Mouse (Mus musculus) embryonic facial prominence, embryonic 12.5 days (tissue): ENCODE results near the gene Prkn. TPM values are rescaled to one million over a fixed set of nuclear protein-coding genes. Genes with fewer than 3 reads are reported as not detected.

Experiments
- ATAC-seq: fragments of 200-750 bp; cut with Nextera tagmentation; 2 replicates; pipeline ENCODE4 v1.8.0; 2017; ENCODE audit not compliant: insufficient number of reproducible peaks, insufficient read depth, low FRiP score, low TSS enrichment
- H3K27ac ChIP-seq: fragments of 300-500 bp; sonication (generic); 2 replicates; pipeline ENCODE4 v1.5.1; 2016; ENCODE audit warnings: mild to moderate bottlenecking
- H3K27me3 ChIP-seq: fragments of 300-500 bp; sonication (generic); 2 replicates; pipeline ENCODE4 v1.6.1; 2016; ENCODE audit warnings: mild to moderate bottlenecking, moderate library complexity
- H3K36me3 ChIP-seq: fragments of 300-500 bp; sonication (generic); 2 replicates; pipeline ENCODE4 v1.6.1; 2016; ENCODE audit warnings: mild to moderate bottlenecking
- H3K4me1 ChIP-seq: fragments of 300-500 bp; sonication (generic); 2 replicates; pipeline ENCODE4 v1.6.1; 2016
- H3K4me2 ChIP-seq: fragments of 300-500 bp; sonication (generic); replicated peaks from 2 replicates; pipeline ENCODE4 v1.6.1; 2016; ENCODE audit warnings: mild to moderate bottlenecking, moderate library complexity
- H3K4me3 ChIP-seq: fragments of 300-500 bp; sonication (generic); 2 replicates; pipeline ENCODE4 v1.5.1; 2016; ENCODE audit warnings: mild to moderate bottlenecking
- H3K9ac ChIP-seq: fragments of 300-500 bp; sonication (generic); 2 replicates; pipeline ENCODE4 v1.6.1; 2016; ENCODE audit warnings: mild to moderate bottlenecking, moderate library complexity
- H3K9me3 ChIP-seq: fragments of 300-500 bp; sonication (generic); 2 replicates; pipeline ENCODE4 v1.6.1; 2016; ENCODE audit warnings: mild to moderate bottlenecking, moderate library complexity
- WGBS: fragments of 180-500 bp; shearing (Covaris S2); methylation state at CpG from one replicate; pipeline ENCODE4 v1.1.7; 2016; 5-methylcytosine and 5-hydroxymethylcytosine counted together
- polyA plus RNA-seq: library from polyadenylated mRNA; unstranded; fragments of >200 nt; fragmentation: Nextera tagmentation; extraction: Ambion mirVana; gene quantifications from 2 replicates; pipeline ENCODE4 v1.2.1, GENCODE M21; 2016

Prkn gene
- polyA plus RNA-seq, 1 experiment from 2014 or later, result 1.8 TPM

DNA sequence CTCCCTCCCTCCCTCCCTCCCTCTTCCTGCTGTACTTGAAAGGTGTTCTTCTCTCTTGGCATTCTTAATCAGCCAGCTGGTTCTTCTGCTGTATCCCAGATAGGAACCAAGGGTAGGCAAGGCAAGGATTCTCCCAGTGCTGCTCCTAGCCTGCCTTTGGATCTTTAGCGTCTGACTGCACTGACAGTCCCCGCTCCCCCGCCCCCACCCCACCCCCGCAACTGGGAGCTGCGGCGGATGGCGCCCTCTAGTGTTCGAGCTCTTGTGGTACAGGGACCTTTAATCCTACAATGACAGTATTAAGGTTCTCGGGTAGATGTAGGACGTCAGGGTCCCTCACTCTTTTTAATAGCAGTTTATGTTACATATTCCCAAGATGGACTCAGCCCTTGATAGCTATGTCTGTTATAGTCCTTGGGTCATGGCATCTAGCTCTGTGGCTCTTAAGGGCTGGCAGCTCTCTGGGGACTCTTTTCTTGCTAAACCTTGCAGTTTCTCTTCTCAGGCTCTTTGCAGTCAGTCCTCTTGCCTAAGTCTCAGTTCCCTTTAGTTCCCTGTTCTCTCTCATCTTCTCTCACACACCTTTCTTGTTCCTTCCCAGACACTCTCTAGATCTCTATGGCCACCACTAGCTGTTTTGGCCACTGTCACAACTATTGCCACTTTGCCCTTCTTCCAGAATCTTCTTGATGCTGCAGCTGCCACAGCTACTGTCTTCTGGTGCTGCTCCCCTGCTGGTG, 1191.2 kb downstream of the Prkn start:
- WGBS, result 1% methylated on average over 10 of the region's 10 CpGs
- H3K9ac ChIP-seq, result no peak overlapping the region
- H3K4me1 ChIP-seq, result peaks cover 15% of the 10 kb centered on the region; the same call in 1 of the 2 replicates
- no peak overlapping the region for H3K4me3 ChIP-seq
- no peak overlapping the region for H3K27ac ChIP-seq
- peak overlapping the region; percentile 20 for H3K4me2 ChIP-seq
- no peaks in the 10 kb centered on the region for H3K36me3 ChIP-seq
- no peaks in the 10 kb centered on the region for H3K9me3 ChIP-seq
- ATAC-seq, result 0 out of 2 replicates have a peak, but pooled peaks have one; percentile 17
- no peaks in the 10 kb centered on the region for H3K27me3 ChIP-seq

DNA sequence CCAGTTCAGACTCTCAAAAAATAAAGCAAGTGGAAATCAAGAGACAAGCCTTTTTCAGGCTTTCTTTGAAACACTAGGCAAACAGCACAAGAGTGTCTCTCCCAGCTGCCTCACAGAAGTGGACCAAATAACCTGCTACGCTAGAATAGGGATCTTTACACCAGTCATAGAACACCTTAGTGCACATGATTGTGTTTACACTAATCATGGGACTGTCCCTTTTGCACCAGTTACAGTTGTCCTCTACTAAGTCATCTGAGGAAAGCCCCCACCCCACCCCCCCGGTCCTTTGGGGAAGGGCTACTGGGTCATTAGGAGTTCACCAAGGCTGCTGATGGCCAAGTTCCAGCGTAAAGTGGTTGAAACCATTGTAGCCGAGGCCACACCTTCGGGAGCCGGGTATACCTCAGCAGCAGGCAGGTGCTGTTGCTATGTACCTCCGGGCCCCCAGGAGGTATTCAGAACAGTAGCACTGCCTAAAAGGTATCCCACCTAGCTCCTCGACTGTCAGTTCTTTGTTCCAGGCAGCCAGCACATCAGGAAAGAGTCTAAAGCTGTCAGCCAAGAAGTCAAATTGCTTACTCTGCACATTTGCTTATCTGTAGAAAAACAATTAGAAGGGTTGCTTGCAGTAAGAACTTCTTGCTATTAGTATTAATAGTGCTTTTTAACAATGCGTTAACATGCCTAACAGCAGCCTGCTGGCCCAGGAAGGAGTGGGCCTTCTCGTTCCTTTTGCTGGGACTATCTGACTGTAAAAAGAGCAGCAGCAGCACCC, 1192.0 kb downstream of the Prkn start:
- Histone ChIP-seq H3K4me3 (no peak overlapping the region), H3K4me1 (peaks cover 15% of the 10 kb centered on the region; the same call in 1 of the 2 replicates), H3K9ac (no peak overlapping the region), H3K27me3 (peaks cover 1% of the 10 kb centered on the region; the same call in 1 of the 2 replicates), H3K4me2 (no peak overlapping the region), H3K9me3 (no peaks in the 10 kb centered on the region), H3K36me3 (no peaks in the 10 kb centered on the region), H3K27ac (no peak overlapping the region)
- no peak for ATAC-seq
- WGBS, result 76% methylated on average over 10 of the region's 10 CpGs

DNA sequence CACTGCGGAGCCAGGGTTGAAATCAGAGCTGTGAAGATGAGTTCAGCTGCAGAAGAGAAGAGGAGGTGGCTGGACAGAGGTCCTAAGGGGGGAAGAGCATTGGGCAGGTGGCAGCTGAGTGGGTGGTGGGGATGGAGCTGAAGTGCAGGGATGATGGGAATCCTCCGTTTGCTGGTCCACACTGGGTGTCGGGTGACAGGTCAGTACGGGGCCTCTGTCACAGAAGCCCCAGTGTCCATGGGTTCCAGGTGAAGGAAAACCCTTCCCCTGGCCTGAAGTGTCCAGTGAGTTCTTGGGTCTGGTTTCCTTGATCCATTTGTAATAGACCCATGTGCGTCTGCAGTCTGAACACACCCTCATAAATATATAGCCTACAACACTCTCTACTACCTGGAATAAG, 1195.2 kb downstream of the Prkn start:
- no peaks in the 10 kb centered on the region for H3K36me3 ChIP-seq
- H3K27ac ChIP-seq, result no peak overlapping the region
- WGBS, result 40% methylated on average over 5 of the region's 5 CpGs
- no peaks in the 10 kb centered on the region for H3K9me3 ChIP-seq
- H3K9ac ChIP-seq, result no peak overlapping the region
- no peak overlapping the region for H3K4me2 ChIP-seq
- H3K4me3 ChIP-seq, result no peak overlapping the region
- H3K4me1 ChIP-seq, result peaks cover 9% of the 10 kb centered on the region; the same call in 1 of the 2 replicates
- ATAC-seq, result no peak
- peaks cover 3% of the 10 kb centered on the region; the same call in 1 of the 2 replicates for H3K27me3 ChIP-seq

DNA sequence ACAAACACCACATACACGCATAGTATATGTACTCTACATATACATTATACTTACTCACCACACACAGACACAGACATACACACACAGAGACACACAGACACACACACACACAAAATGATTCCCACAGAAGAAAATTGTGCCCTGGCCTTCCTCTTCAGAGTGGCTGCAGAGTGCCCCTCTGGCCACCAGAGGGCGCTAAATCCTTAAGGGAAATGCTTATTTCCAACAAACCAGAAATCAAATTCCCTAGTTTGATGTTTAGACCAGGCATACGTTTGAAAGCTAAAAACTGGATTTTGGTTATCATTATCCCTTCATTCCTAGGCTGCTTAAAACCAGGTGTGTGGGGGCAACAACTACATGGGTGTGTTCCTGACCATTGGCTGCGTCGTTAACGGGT, 1196.0 kb downstream of the Prkn start:
- 0 out of 2 replicates have a peak, but pooled peaks cover 1% of the 10 kb centered on the region for H3K4me1 ChIP-seq
- no peak overlapping the region for H3K9ac ChIP-seq
- H3K4me2 ChIP-seq, result no peak overlapping the region
- H3K27me3 ChIP-seq, result peaks cover 3% of the 10 kb centered on the region; the same call in 1 of the 2 replicates
- no peak overlapping the region for H3K4me3 ChIP-seq
- H3K36me3 ChIP-seq, result no peaks in the 10 kb centered on the region
- no peak overlapping the region for H3K27ac ChIP-seq
- 44% methylated on average over 6 of the region's 6 CpGs for WGBS
- ATAC-seq, result no peak
- H3K9me3 ChIP-seq, result no peaks in the 10 kb centered on the region

DNA sequence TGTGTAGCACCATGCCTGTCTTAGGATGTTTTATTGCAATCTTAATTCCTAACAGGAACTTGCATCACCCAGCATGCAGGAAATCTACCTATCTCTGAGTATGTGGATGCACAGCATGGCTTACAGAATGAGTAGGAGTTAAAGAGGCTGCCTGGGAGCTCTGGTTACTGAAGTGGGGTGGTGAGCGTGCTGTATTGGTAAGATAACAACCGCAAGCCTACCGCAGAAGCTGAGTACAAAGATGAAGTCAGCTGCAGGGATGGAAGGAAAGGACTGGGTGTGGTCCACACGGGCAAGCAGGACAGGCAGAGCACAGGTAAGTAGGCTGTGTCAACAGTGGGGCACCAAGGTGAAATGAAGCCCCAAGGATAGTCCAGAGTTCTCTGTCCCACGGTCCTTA, 1196.9 kb downstream of the Prkn start:
- H3K27ac ChIP-seq, result no peak overlapping the region
- no peaks in the 10 kb centered on the region for H3K9me3 ChIP-seq
- no peak overlapping the region for H3K4me2 ChIP-seq
- no peak overlapping the region for H3K9ac ChIP-seq
- ATAC-seq, result no peak
- peaks cover 3% of the 10 kb centered on the region; the same call in 1 of the 2 replicates for H3K27me3 ChIP-seq
- H3K4me1 ChIP-seq, result no peaks in the 10 kb centered on the region
- no peaks in the 10 kb centered on the region for H3K36me3 ChIP-seq
- 78% methylated on average over 5 of the region's 5 CpGs for WGBS
- no peak overlapping the region for H3K4me3 ChIP-seq

DNA sequence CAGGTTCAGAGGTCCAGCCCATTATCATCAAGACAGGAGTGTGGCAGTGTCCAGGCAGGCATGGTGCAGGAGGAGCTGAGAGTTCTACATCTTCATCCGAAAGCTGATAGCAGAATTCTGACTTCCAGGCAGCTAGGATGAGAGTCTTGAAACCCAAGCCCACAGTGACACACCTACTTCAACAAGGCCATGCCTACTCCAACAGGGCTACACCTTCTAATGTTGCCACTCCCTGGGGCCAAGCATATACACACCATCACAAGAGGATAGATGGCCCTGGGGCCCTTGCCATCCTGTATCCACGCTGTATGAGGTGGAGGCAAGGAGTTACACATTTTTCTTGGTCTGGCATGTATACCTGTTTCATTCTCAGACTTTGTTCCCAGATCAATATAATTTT, 1197.4 kb downstream of the Prkn start:
- Histone ChIP-seq H3K9ac (no peak overlapping the region), H3K9me3 (no peaks in the 10 kb centered on the region), H3K36me3 (no peaks in the 10 kb centered on the region), H3K4me1 (no peaks in the 10 kb centered on the region), H3K4me2 (no peak overlapping the region), H3K4me3 (no peak overlapping the region), H3K27ac (no peak overlapping the region), H3K27me3 (peaks cover 3% of the 10 kb centered on the region; the same call in 1 of the 2 replicates)
- 84% methylated on average over 2 of the region's 2 CpGs for WGBS
- ATAC-seq, result no peak

DNA sequence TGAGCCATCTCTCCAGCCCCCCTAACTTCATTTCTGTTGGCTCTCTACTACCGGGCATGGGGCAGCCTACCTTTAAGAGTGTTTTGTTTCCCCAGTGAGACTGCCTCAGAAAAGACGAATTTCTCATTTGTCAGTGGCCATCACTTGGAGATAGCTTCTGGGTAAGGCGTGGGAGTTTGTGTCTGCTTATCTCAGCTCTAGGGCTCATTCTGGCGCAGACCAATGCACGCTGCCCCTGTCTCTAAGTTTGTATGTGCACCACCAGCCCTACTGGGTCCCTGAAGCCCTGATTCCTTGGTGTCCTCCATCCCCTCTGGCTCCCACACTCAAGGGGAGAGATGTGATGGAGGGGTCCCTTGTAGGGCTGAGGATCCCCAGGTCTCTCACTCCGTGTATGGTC, 1198.3 kb downstream of the Prkn start:
- no peak overlapping the region for H3K27ac ChIP-seq
- no peak overlapping the region for H3K4me3 ChIP-seq

DNA sequence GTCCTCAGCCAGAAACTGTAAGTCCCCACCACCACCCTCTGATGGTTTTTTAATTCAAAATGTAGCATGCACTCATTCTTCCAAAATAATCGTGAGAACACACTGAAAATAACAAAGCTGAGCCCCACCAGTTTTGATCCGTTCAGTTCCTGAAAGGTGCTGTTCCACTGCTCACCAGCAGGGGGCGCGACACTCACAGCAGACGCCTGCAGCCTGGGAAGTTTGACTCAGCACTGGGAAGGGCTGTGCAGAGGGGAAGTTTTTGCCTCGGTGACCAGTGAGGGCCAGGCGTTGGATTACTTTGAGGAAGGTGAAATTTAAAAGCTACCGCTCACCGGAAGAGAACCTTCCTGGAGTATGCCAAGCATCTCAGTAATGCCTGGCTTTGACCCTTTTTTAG, 1199.0 kb downstream of the Prkn start:
- under 1% methylated on average over 9 of the region's 9 CpGs for WGBS
- no peak overlapping the region for H3K4me2 ChIP-seq
- no peak overlapping the region for H3K4me3 ChIP-seq
- H3K36me3 ChIP-seq, result no peaks in the 10 kb centered on the region
- H3K9me3 ChIP-seq, result no peaks in the 10 kb centered on the region
- H3K4me1 ChIP-seq, result no peaks in the 10 kb centered on the region
- peaks cover 3% of the 10 kb centered on the region; the same call in 1 of the 2 replicates for H3K27me3 ChIP-seq
- no peak overlapping the region for H3K9ac ChIP-seq
- H3K27ac ChIP-seq, result no peak overlapping the region
- ATAC-seq, result no peak

More for the DNA sequence above, 1198.3 kb downstream of the Prkn start:
- no peak for ATAC-seq
- Histone ChIP-seq H3K4me2 (no peak overlapping the region), H3K27me3 (peaks cover 3% of the 10 kb centered on the region; the same call in 1 of the 2 replicates), H3K9me3 (no peaks in the 10 kb centered on the region), H3K36me3 (no peaks in the 10 kb centered on the region), H3K9ac (no peak overlapping the region), H3K4me1 (no peaks in the 10 kb centered on the region)
- WGBS, result 79% methylated on average over 6 of the region's 6 CpGs

DNA sequence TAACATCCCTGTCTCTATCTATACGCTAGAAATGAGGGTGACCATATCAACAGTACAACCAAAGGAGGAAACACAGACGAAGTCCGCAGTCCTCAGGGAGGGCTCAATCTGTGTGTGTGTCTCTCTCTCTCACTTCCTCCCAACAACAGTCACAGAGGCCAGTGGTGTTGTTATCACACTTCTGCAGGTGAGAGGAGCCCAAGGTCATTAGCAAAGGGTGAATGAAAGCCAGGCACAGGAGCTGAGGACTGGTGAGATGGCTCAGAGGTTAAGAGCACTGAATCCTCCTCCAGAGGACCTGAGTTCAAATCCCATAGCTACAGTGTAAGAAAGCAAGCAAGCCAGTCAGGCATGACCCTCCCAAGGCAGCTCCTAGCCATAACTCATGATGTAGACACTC, 1199.7 kb downstream of the Prkn start:
- WGBS, result 74% methylated on average over 3 of the region's 3 CpGs
- Histone ChIP-seq H3K27ac (no peak overlapping the region), H3K27me3 (peaks cover 3% of the 10 kb centered on the region; the same call in 1 of the 2 replicates), H3K4me2 (no peak overlapping the region), H3K4me3 (no peak overlapping the region), H3K9me3 (no peaks in the 10 kb centered on the region), H3K36me3 (no peaks in the 10 kb centered on the region), H3K4me1 (0 out of 2 replicates have a peak, but pooled peaks cover 2% of the 10 kb centered on the region), H3K9ac (no peak overlapping the region)
- ATAC-seq, result no peak

DNA sequence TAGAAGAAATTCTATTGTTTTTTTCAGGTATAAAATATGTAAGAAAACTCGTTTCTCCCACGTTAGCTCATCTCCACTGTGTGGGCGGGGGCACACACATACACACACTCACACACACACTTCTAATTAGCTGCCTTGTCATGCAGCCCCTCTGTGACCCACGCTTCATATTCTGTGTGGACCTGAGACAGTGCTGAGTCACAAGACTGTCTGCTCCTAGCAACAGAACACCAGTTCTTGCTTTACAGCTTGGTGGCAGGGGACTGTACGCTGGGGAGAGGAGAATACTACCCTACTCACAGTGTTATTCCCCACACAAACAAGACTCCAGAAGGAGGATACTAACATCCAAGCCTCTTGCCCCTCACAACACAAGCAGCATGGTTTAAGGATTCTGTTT, 1200.4 kb downstream of the Prkn start:
- Histone ChIP-seq H3K4me3 (no peak overlapping the region), H3K9me3 (no peaks in the 10 kb centered on the region), H3K27ac (no peak overlapping the region), H3K36me3 (no peaks in the 10 kb centered on the region), H3K27me3 (peaks cover 3% of the 10 kb centered on the region; the same call in 1 of the 2 replicates), H3K4me1 (0 out of 2 replicates have a peak, but pooled peaks cover 2% of the 10 kb centered on the region), H3K9ac (no peak overlapping the region), H3K4me2 (no peak overlapping the region)
- 86% methylated on average over 5 of the region's 5 CpGs for WGBS
- no peak for ATAC-seq

DNA sequence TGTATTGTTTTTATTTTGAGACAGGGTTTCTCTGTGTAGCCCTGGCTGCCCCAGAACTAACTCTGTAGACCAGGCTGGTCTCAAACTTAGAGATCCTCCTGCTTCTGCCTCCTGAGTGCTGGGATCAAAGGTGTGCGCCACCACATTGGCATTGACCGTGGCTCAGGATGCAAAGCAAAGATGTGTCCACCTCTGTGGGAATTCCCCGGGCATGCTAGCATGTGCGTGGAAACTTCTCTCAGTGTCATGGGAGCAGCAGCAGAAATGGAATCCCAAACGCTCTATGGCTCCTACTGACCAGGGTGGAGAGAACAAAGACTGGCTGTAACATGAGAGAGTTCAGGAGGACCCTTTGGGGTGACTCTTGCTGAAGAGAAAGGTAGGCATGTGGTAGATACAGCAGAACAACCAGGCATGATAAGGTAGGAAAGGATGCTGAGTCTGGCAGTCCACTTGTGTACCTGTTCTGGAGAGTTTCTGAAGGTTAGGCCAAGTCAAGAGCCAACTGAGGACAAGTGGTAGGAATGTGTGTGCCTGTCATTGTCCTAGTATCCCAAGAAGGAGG, 1201.0 kb downstream of the Prkn start:
- Histone ChIP-seq H3K9me3 (no peaks in the 10 kb centered on the region), H3K27me3 (peaks cover 6% of the 10 kb centered on the region; the same call in 1 of the 2 replicates), H3K4me1 (0 out of 2 replicates have a peak, but pooled peaks cover 7% of the 10 kb centered on the region), H3K4me3 (no peak overlapping the region), H3K27ac (no peak overlapping the region), H3K9ac (no peak overlapping the region), H3K36me3 (no peaks in the 10 kb centered on the region), H3K4me2 (no peak overlapping the region)
- no peak for ATAC-seq
- 92% methylated on average over 5 of the region's 5 CpGs for WGBS
